Mouse (Mus musculus) thymus, adult 2 months (tissue): ENCODE data around the gene Olfr1248.

Experiments used
- CTCF ChIP-seq: fragments of 200-500 bp; IDR thresholded peaks from 2 replicates; pipeline ENCODE4 v1.5.1; 2012; ENCODE audit warnings: mild to moderate bottlenecking, control low read depth, low read length, moderate library complexity, borderline replicate concordance; ENCODE audit not compliant: control insufficient read depth, poor library complexity, insufficient read depth; ENCODE audit errors: extremely low read depth
- POLR2A ChIP-seq: fragments of 200-500 bp; IDR thresholded peaks from 2 replicates; pipeline ENCODE4 v1.6.1; 2012; ENCODE audit warnings: mild to moderate bottlenecking, low read length, control low read depth, moderate library complexity; ENCODE audit not compliant: control insufficient read depth, poor library complexity, insufficient read depth; ENCODE audit errors: extremely low read depth

- TF ChIP-seq POLR2A (no peak), CTCF (no peak)
Observed at GRCm38 (mm10) chr2:89634883-89635282, 16.8 kb upstream of the Olfr1248 start, which contains the start of gene Olfr1249.
